Mouse (Mus musculus) G1E (cell line): Measurements from ENCODE around the gene Mvk. TPM values are rescaled to one million over a fixed set of nuclear protein-coding genes. Genes with fewer than 3 reads are reported as not detected.
A peak's percentile ranks its signal among the peaks of the same experiment; 100 is the strongest.

Source experiments
- ATAC-seq: 2 replicates; pipeline ENCODE4 v1.8.0; 2016; ENCODE audit warnings: mild to moderate bottlenecking; ENCODE audit not compliant: insufficient number of reproducible peaks, poor library complexity, low FRiP score, severe bottlenecking; ENCODE audit errors: extremely low read depth
- DNase-seq: peaks from one replicate; pipeline ENCODE4 v3.0.0; 2012; ENCODE audit warnings: low spot score
- H3K27me3 ChIP-seq: 2 replicates; pipeline ENCODE4 v1.6.1; 2012; ENCODE audit warnings: mild to moderate bottlenecking, low read length, inconsistent platforms; ENCODE audit not compliant: insufficient read depth
- H3K36me3 ChIP-seq: replicated peaks from 2 replicates; pipeline ENCODE3; 2012; ENCODE audit warnings: mild to moderate bottlenecking, inconsistent platforms
- H3K4me1 ChIP-seq: 2 replicates; pipeline ENCODE4 v1.6.1; 2012; ENCODE audit warnings: low read depth, low read length, inconsistent platforms, mixed read lengths; ENCODE audit not compliant: insufficient read depth
- H3K4me3 ChIP-seq: 2 replicates; pipeline ENCODE4 v1.5.1; 2012; ENCODE audit warnings: low read depth, mild to moderate bottlenecking, inconsistent platforms, low read length, moderate library complexity, mixed read lengths
- H3K9me3 ChIP-seq: replicated peaks from 2 replicates; pipeline ENCODE4 v1.6.1; 2012; ENCODE audit warnings: inconsistent platforms
- CTCF ChIP-seq: IDR thresholded peaks from 2 replicates; pipeline ENCODE4 v1.5.1; 2012; ENCODE audit warnings: low read depth, low read length, inconsistent platforms, mixed read lengths
- GATA1 ChIP-seq: IDR thresholded peaks from 2 replicates; pipeline ENCODE4 v1.6.1; 2012; ENCODE audit warnings: borderline replicate concordance, low read length, inconsistent platforms, mixed read lengths
- GATA2 ChIP-seq: IDR thresholded peaks from 2 replicates; pipeline ENCODE4 v1.6.1; 2012; ENCODE audit warnings: low read depth, low read length, inconsistent platforms, borderline replicate concordance
- POLR2AphosphoS5 ChIP-seq: IDR thresholded peaks from 2 replicates; pipeline ENCODE4 v1.6.1; 2012; ENCODE audit warnings: low read depth, low read length, inconsistent platforms; ENCODE audit not compliant: insufficient replicate concordance
- TAL1 ChIP-seq: conservative IDR thresholded peaks from 2 replicates; pipeline ENCODE4 v1.6.1; 2012; ENCODE audit warnings: low read depth, low read length, inconsistent platforms, mixed read lengths
- polyA plus RNA-seq: library from polyadenylated mRNA; stranded (reverse); fragments of >175 nt; gene quantifications from 2 replicates; pipeline ENCODE4 v1.2.3, GENCODE M21; 2012
- total RNA-seq, 2 experiments: library from RNA; stranded (forward) in 1 of 2; stranded (reverse) in 1 of 2; fragments of 200-1000 nt in 1 of 2; fragments of >200 nt in 1 of 2; fragmentation: Nextera tagmentation in 1 of 2; gene quantifications; 2 replicates each; pipeline ENCODE4 v1.2.3; 2014 to 2017

Mvk gene
- total and polyA plus RNA-seq, 3 experiments: 6.4 to 32.6 (median 23.4) TPM

DNA sequence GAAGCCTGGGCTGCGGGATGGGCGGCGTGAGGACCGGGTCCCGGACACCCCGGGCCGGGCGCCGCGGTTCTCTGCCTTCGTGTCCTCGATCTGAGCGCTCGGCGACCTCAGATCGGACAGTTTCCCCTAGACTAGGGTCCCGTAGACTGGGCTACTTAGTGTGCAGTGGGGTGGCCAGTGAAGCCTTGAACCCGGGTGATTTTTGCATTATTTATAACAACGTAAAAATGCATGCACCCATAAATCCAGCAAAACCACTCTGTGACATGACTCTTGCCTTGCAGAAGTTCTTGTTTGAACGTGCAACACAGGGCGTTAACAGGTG is 261 bp downstream of the Mvk start:
- Histone ChIP-seq H3K4me3 (peak overlapping the region; percentile 76), H3K4me1 (peaks cover 24% of the 10 kb centered on the region), H3K36me3 (peaks cover 61% of the 10 kb centered on the region), H3K9me3 (no peaks in the 10 kb centered on the region), H3K27me3 (no peaks in the 10 kb centered on the region)
- ATAC-seq (no peak), DNase-seq (no peak)
- TF ChIP-seq GATA2 (no peak), TAL1 (no peak), CTCF (no peak), POLR2AphosphoS5 (no peak)

- Histone ChIP-seq H3K27me3 (no peaks in the 10 kb centered on the region), H3K9me3 (no peaks in the 10 kb centered on the region), H3K36me3 (peaks cover 85% of the 10 kb centered on the region), H3K4me3 (no peak overlapping the region), H3K4me1 (peaks cover 13% of the 10 kb centered on the region)
- no peak for ATAC-seq
- TF ChIP-seq POLR2AphosphoS5 (no peak), GATA2 (no peak), TAL1 (no peak), GATA1 (no peak), CTCF (no peak)
- no peak for DNase-seq
These were observed 4.9 kb downstream of the Mvk start for GRCm38 (mm10) chr5:114449011-114449410.

DNA sequence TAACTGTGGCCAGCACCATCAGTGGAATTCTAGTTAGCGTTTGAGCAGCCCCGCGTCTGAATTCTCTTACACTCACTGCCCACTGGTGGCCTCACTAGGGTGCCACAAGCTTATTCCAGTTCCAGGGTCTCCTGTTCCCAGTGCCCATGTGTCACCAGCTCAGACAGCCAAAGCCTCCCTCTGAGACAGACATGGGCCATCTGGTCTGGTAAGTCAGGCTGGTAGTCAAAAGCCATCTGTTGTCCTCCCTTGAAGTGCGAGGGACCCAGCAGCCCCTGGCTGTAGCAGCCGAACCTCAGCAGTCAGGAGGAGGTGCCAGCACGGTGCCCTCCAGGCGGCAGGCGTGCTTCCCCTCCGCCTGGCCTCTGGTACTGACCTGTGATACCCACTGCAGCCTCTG is 12.2 kb downstream of the Mvk start:
- no peak for TF ChIP-seq GATA1
- TF ChIP-seq CTCF: no peak
- Histone ChIP-seq H3K36me3 (peaks cover 64% of the 10 kb centered on the region), H3K4me1 (peaks cover 3% of the 10 kb centered on the region; the same call in 1 of the 2 replicates), H3K9me3 (no peaks in the 10 kb centered on the region), H3K27me3 (peaks cover 3% of the 10 kb centered on the region; the same call in 1 of the 2 replicates), H3K4me3 (no peak overlapping the region)
- ATAC-seq: no peak
- no peak for DNase-seq

DNA sequence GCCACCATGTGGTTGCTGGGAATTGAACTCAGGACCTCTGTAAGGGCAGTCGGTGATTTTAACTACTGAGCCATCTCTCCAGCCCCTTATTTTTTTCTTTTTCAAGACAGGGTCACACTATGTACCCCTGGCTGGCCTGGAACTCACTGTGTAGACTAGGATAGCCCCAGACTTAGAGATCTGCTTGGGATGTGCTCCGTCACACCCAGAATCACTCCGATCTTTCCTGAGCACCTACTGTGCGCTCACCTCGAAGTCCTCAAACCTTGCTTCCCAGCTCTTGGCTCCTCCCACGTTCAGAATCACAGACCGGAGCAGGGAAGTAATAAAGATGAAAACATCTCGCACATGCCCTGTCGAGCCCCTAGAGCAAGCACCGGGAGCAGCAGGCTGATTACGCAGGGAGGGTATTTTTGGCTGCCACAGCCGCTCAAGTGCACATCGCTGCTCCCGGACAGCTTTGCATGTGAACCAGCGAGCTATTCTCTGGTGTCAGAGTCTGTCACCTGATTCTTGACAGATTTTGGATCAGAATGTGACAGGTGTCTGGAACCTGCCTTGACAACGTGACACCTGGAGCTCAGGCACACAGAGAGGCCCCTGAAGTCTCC is 13.0 kb downstream of the Mvk start:
- no peak for DNase-seq
- ATAC-seq: no peak
- Histone ChIP-seq H3K36me3 (peaks cover 56% of the 10 kb centered on the region), H3K9me3 (no peaks in the 10 kb centered on the region), H3K4me3 (no peak overlapping the region), H3K4me1 (peaks cover 6% of the 10 kb centered on the region; the same call in 1 of the 2 replicates), H3K27me3 (peaks cover 7% of the 10 kb centered on the region; the same call in 1 of the 2 replicates)
- TF ChIP-seq TAL1 (no peak), POLR2AphosphoS5 (no peak), GATA1 (no peak), GATA2 (no peak), CTCF (no peak)

DNA sequence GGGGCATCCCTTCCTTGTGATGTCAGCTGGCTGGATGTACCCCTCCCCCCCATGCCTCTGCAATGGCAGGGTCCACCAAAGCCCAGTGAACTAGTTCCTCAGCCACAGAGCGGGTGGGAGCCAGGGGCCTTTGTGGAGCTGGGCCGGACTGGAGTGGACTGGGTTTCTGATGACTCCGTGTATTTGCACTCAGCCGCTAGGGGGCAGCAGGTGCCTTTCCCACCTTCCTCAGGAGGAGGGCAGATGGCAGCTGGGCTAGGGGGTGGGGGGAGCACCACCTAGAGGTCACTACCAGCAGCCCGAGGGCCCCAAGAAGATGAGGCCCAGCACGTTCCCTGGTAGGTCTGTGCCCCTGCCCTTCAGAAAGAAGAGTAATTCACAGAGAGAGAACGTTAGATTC is 17.2 kb downstream of the Mvk start:
- ATAC-seq (0 out of 2 replicates have a peak, but pooled peaks have one; percentile 28), DNase-seq (peak; percentile 72)
- H3K9me3 ChIP-seq: no peaks in the 10 kb centered on the region
- peaks cover 18% of the 10 kb centered on the region for H3K36me3 ChIP-seq
- peaks cover 30% of the 10 kb centered on the region for H3K27me3 ChIP-seq
- peaks cover 16% of the 10 kb centered on the region for H3K4me1 ChIP-seq
- TF ChIP-seq POLR2AphosphoS5: no peak
- TF ChIP-seq TAL1: no peak
- TF ChIP-seq CTCF: peak; percentile 56
- no peak overlapping the region for H3K4me3 ChIP-seq

- Histone ChIP-seq H3K27me3 (peaks cover 32% of the 10 kb centered on the region), H3K4me1 (peaks cover 16% of the 10 kb centered on the region), H3K36me3 (peaks cover 11% of the 10 kb centered on the region), H3K9me3 (no peaks in the 10 kb centered on the region), H3K4me3 (no peak overlapping the region)
- DNase-seq (no peak), ATAC-seq (no peak)
- TF ChIP-seq GATA1 (no peak), TAL1 (no peak)
These were observed 18.3 kb downstream of the Mvk start for GRCm38 (mm10) chr5:114462067-114463040.

DNA sequence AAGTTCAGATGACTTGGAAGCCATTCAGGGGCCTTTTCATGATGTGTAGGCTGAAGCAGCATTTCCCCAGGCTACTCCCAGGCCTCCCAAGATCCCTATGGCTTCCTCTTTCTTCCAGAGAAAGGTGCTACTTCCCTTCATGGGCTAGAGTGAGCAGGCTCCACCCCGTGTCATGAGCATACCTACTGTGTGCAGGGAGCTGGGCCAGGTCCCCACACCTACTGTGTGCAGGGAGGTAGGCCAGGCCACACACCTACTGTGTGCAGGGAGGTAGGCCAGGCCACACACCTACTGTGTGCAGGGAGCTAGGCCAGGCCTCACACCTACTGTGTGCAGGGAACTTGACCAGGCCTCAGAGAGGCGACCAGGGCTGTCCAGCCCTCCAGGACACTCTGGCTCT is 20.5 kb downstream of the Mvk start:
- no peak for DNase-seq
- TF ChIP-seq POLR2AphosphoS5: no peak
- no peak for TF ChIP-seq TAL1
- TF ChIP-seq CTCF: no peak
- no peak for TF ChIP-seq GATA1
- TF ChIP-seq GATA2: no peak
- ATAC-seq: no peak
- Histone ChIP-seq H3K36me3 (peaks cover 6% of the 10 kb centered on the region), H3K4me3 (no peak overlapping the region), H3K4me1 (peaks cover 16% of the 10 kb centered on the region), H3K9me3 (no peaks in the 10 kb centered on the region), H3K27me3 (peaks cover 44% of the 10 kb centered on the region)
